Mouse (Mus musculus) MEL (cell line): ENCODE measurements around the gene Mpv17l2. TPM values are rescaled to one million over a fixed set of nuclear protein-coding genes. Genes with fewer than 3 reads are reported as not detected.

Source experiments
- DNase-seq: peaks from one replicate; pipeline ENCODE4 v3.0.0; 2011; ENCODE audit warnings: low read depth, low spot score
- H3K27ac ChIP-seq: 2 replicates; pipeline ENCODE4 v1.5.1; 2012; ENCODE audit warnings: low read depth, mild to moderate bottlenecking, control low read depth, low read length, moderate library complexity; ENCODE audit not compliant: control insufficient read depth
- H3K27me3 ChIP-seq, 2 experiments: fragments of 150-350 bp in 1 of 2; sonication (generic) in 1 of 2; 2 replicates each; pipeline ENCODE4 v1.6.1; 2012; ENCODE audit warnings: low read length in 2 of 2, mild to moderate bottlenecking in 2 of 2, improper control_type of control experiment in 1 of 2, moderate library complexity in 1 of 2; ENCODE audit not compliant: insufficient read depth in 2 of 2, control insufficient read depth in 1 of 2
- H3K36me3 ChIP-seq, 2 experiments: 2 replicates each; pipeline ENCODE4 v1.6.1; 2012 to 2014; ENCODE audit warnings: low read length in 2 of 2, improper control_type of control experiment in 1 of 2, inconsistent platforms in 1 of 2, mild to moderate bottlenecking in 1 of 2; ENCODE audit not compliant: insufficient read depth in 2 of 2, control insufficient read depth in 1 of 2
- H3K4me1 ChIP-seq, 2 experiments: fragments of 150-350 bp in 1 of 2; sonication (generic) in 1 of 2; 2 replicates each; pipeline ENCODE4 v1.6.1; 2012; ENCODE audit warnings: low read length in 2 of 2, improper control_type of control experiment in 1 of 2, mild to moderate bottlenecking in 1 of 2; ENCODE audit not compliant: insufficient read depth in 2 of 2, control insufficient read depth in 1 of 2
- H3K4me3 ChIP-seq, 2 experiments: fragments of 150-350 bp in 1 of 2; sonication (generic) in 1 of 2; 2 replicates each; pipeline ENCODE4 v1.5.1; 2012; ENCODE audit warnings: low read depth in 2 of 2, low read length in 2 of 2, mild to moderate bottlenecking in 2 of 2, moderate library complexity in 2 of 2, control low read depth in 1 of 2, improper control_type of control experiment in 1 of 2; ENCODE audit not compliant: control insufficient read depth in 1 of 2, insufficient read depth in 1 of 2
- H3K79me2 ChIP-seq: 2 replicates; pipeline ENCODE4 v1.6.1; 2012; ENCODE audit warnings: mild to moderate bottlenecking, low read length, moderate library complexity; ENCODE audit not compliant: control insufficient read depth, poor library complexity, insufficient read depth
- H3K9ac ChIP-seq: 2 replicates; pipeline ENCODE4 v1.6.1; 2012; ENCODE audit warnings: low read depth, mild to moderate bottlenecking, control low read depth, low read length, moderate library complexity; ENCODE audit not compliant: control insufficient read depth, poor library complexity, severe bottlenecking
- H3K9me3 ChIP-seq: fragments of 150-350 bp; sonication (generic); replicated peaks from 2 replicates; pipeline ENCODE4 v1.6.1; 2012; ENCODE audit warnings: mild to moderate bottlenecking, low read length, improper control_type of control experiment, moderate library complexity; ENCODE audit not compliant: insufficient read depth
- BHLHE40 ChIP-seq: IDR thresholded peaks from 2 replicates; pipeline ENCODE4 v1.6.1; 2012; ENCODE audit warnings: low read depth, mild to moderate bottlenecking, inconsistent platforms, low read length, improper control_type of control experiment, borderline replicate concordance
- CHD2 ChIP-seq: IDR thresholded peaks from 2 replicates; pipeline ENCODE4 v1.6.1; 2011; ENCODE audit warnings: low read length, improper control_type of control experiment
- CTCF ChIP-seq, 3 experiments: IDR thresholded peaks in 2 of 3; conservative IDR thresholded peaks in 1 of 3; 2 replicates each; pipeline ENCODE4 v1.5.1; 2011 to 2012; ENCODE audit warnings: low read length in 3 of 3, low read depth in 2 of 3, mild to moderate bottlenecking in 2 of 3, improper control_type of control experiment in 1 of 3, inconsistent platforms in 1 of 3, mixed read lengths in 1 of 3, moderate library complexity in 1 of 3; ENCODE audit not compliant: control insufficient read depth in 1 of 3, insufficient read depth in 1 of 3, poor library complexity in 1 of 3, severe bottlenecking in 1 of 3
- EP300 ChIP-seq, 2 experiments: IDR thresholded peaks; 2 replicates each; pipeline ENCODE4 v1.6.1; 2011; ENCODE audit warnings: improper control_type of control experiment in 2 of 2, low read length in 2 of 2, low read depth in 1 of 2, mild to moderate bottlenecking in 1 of 2
- ETS1 ChIP-seq: IDR thresholded peaks from 2 replicates; pipeline ENCODE4 v1.6.1; 2012; ENCODE audit warnings: low read depth, mild to moderate bottlenecking, inconsistent platforms, low read length, improper control_type of control experiment, moderate library complexity
- GABPA ChIP-seq: IDR thresholded peaks from 2 replicates; pipeline ENCODE4 v1.6.1; 2012; ENCODE audit warnings: low read depth, mild to moderate bottlenecking, inconsistent platforms, low read length, improper control_type of control experiment, moderate library complexity
- HCFC1 ChIP-seq: IDR thresholded peaks from 2 replicates; pipeline ENCODE4 v1.6.1; 2012; ENCODE audit warnings: low read depth, mild to moderate bottlenecking, inconsistent platforms, low read length, improper control_type of control experiment, moderate library complexity
- JUND ChIP-seq: IDR thresholded peaks from 2 replicates; pipeline ENCODE4 v1.6.1; 2011; ENCODE audit warnings: low read depth, mild to moderate bottlenecking, improper control_type of control experiment, low read length
- KAT2A ChIP-seq: conservative IDR thresholded peaks from 2 replicates; pipeline ENCODE4 v1.6.1; 2012; ENCODE audit warnings: low read depth, low read length, improper control_type of control experiment, inconsistent platforms
- MAFK ChIP-seq: IDR thresholded peaks from 2 replicates; pipeline ENCODE4 v1.6.1; 2011; ENCODE audit warnings: low read depth, mild to moderate bottlenecking, low read length, improper control_type of control experiment, borderline replicate concordance
- MAX ChIP-seq: IDR thresholded peaks from 2 replicates; pipeline ENCODE4 v1.6.1; 2011; ENCODE audit warnings: low read length, improper control_type of control experiment
- MAZ ChIP-seq: IDR thresholded peaks from 2 replicates; pipeline ENCODE4 v1.6.1; 2012; ENCODE audit warnings: low read depth, mild to moderate bottlenecking, inconsistent platforms, low read length, improper control_type of control experiment
- MXI1 ChIP-seq: IDR thresholded peaks from 2 replicates; pipeline ENCODE4 v1.6.1; 2011; ENCODE audit warnings: mild to moderate bottlenecking, low read depth, low read length, improper control_type of control experiment
- MYB ChIP-seq: IDR thresholded peaks from 2 replicates; pipeline ENCODE4 v1.6.1; 2011; ENCODE audit warnings: mild to moderate bottlenecking, low read depth, low read length, improper control_type of control experiment
- MYC ChIP-seq: IDR thresholded peaks from 2 replicates; pipeline ENCODE4 v1.6.1; 2011; ENCODE audit warnings: low read depth, mild to moderate bottlenecking, low read length, improper control_type of control experiment, moderate library complexity
- NELFE ChIP-seq: IDR thresholded peaks from 2 replicates; pipeline ENCODE4 v1.6.1; 2011; ENCODE audit warnings: low read depth, low read length, improper control_type of control experiment
- NRF1 ChIP-seq: IDR thresholded peaks from 2 replicates; pipeline ENCODE4 v1.6.1; 2014; ENCODE audit warnings: low read depth, mild to moderate bottlenecking, inconsistent platforms, low read length, improper control_type of control experiment, moderate library complexity; ENCODE audit not compliant: poor library complexity, insufficient read depth, severe bottlenecking
- POLR2A ChIP-seq, 2 experiments: IDR thresholded peaks; 2 replicates each; pipeline ENCODE4 v1.6.1; 2011 to 2012; ENCODE audit warnings: low read length in 2 of 2, mild to moderate bottlenecking in 2 of 2, control low read depth in 1 of 2, improper control_type of control experiment in 1 of 2, low read depth in 1 of 2, moderate library complexity in 1 of 2; ENCODE audit not compliant: control insufficient read depth in 1 of 2, insufficient read depth in 1 of 2, poor library complexity in 1 of 2
- POLR2AphosphoS2 ChIP-seq: IDR thresholded peaks from 2 replicates; pipeline ENCODE4 v1.6.1; 2011; ENCODE audit warnings: low read length, improper control_type of control experiment
- SIN3A ChIP-seq: IDR thresholded peaks from 2 replicates; pipeline ENCODE4 v1.6.1; 2012; ENCODE audit warnings: low read length, improper control_type of control experiment, inconsistent platforms
- TBP ChIP-seq: IDR thresholded peaks from 2 replicates; pipeline ENCODE4 v1.8.0; 2011; ENCODE audit warnings: low read depth, low read length, improper control_type of control experiment
- TCF12 ChIP-seq: IDR thresholded peaks from 2 replicates; pipeline ENCODE4 v1.6.1; 2014; ENCODE audit warnings: low read depth, mild to moderate bottlenecking, inconsistent platforms, low read length, improper control_type of control experiment, moderate library complexity
- USF1 ChIP-seq: IDR thresholded peaks from 2 replicates; pipeline ENCODE4 v1.6.1; 2014; ENCODE audit warnings: low read depth, mild to moderate bottlenecking, inconsistent platforms, low read length, improper control_type of control experiment, moderate library complexity
- ZMIZ1 ChIP-seq: IDR thresholded peaks from 2 replicates; pipeline ENCODE4 v1.6.1; 2012; ENCODE audit warnings: low read depth, mild to moderate bottlenecking, inconsistent platforms, low read length, improper control_type of control experiment, moderate library complexity
- ZNF384 ChIP-seq: IDR thresholded peaks from 2 replicates; pipeline ENCODE4 v1.6.1; 2012; ENCODE audit warnings: low read depth, mild to moderate bottlenecking, inconsistent platforms, low read length, improper control_type of control experiment
- polyA plus RNA-seq, 2 experiments: library from polyadenylated mRNA; stranded (reverse) in 1 of 2; unstranded in 1 of 2; fragments of >175 nt in 1 of 2; fragments of >200 nt in 1 of 2; gene quantifications; 2 replicates each; pipeline versions ENCODE4 v1.2.1 to v1.2.4; 2012; ENCODE audit warnings: low replicate concordance in 2 of 2, low read depth in 1 of 2; ENCODE audit not compliant: insufficient read length in 2 of 2, insufficient read depth in 1 of 2, missing spikeins in 1 of 2
- total RNA-seq: library from RNA; depleted of rRNA; stranded (reverse); fragments of 300-350 nt; gene quantifications from 2 replicates; pipeline ENCODE4 v1.2.3, GENCODE M21; 2012

Mpv17l2 gene
- total and polyA plus RNA-seq, 3 experiments: 52.8 to 102 TPM; not detected in 1

DNA sequence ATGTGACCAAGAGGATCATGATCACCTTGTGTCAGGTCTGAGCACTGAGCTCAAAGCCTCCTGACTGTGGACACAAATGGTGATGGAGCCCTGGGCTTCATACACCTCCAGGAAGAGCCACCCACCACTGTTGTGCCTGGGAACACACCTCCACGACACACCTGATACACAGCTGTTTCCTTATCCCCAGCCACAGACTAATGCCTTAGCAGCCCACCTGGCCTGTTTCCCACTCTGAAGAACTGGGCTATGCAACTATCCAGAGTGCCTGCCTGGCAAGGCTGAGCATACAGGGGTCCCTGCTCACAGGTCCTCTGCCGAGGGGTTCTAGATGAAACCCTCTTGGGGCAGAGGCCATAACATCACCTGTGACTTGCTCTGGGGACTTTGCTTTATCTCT, 33.5 kb upstream of the Mpv17l2 start:
- Histone ChIP-seq H3K27me3 (no peaks in the 10 kb centered on the region), H3K36me3 (no peaks in the 10 kb centered on the region; a peak in 1 of 4 replicates), H3K4me3 (no peak overlapping the region), H3K27ac (no peak overlapping the region), H3K9me3 (no peaks in the 10 kb centered on the region), H3K79me2 (peaks cover 17% of the 10 kb centered on the region), H3K4me1 (peaks cover 0 to 16% of the 10 kb centered on the region in 2 experiments; a peak in 3 of 4 replicates), H3K9ac (no peak overlapping the region)
- TF ChIP-seq TCF12: no peak
- no peak for DNase-seq

DNA sequence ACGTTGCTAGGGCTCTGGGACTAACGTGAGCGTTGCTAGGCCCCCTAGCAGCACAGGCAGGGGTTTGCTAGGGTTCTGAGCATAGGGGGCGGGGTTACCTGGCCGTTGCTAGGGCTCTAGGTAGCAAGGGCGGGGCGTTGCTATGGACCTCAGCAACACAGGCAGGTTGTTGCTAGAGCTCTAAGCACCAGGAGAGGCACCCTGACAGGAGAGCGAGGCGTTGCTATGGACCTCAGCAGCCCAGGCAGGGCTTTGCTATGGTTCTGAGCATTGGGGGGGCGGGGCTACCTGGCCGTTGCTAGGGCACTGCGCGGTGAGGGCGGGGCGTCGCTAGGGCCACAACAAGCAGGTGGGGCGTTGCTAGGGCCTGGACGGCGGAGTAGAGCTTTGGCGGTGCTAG, 32.0 kb upstream of the Mpv17l2 start:
- no peak overlapping the region for H3K9ac ChIP-seq
- no peak for TF ChIP-seq MAFK
- peaks cover 17% of the 10 kb centered on the region for H3K79me2 ChIP-seq
- H3K27me3 ChIP-seq: no peaks in the 10 kb centered on the region
- DNase-seq: no peak
- no peaks in the 10 kb centered on the region; a peak in 1 of 4 replicates for H3K36me3 ChIP-seq
- H3K27ac ChIP-seq: no peak overlapping the region
- H3K9me3 ChIP-seq: no peaks in the 10 kb centered on the region
- H3K4me3 ChIP-seq: peak overlapping the region; percentile 49
- peaks cover 0 to 12% of the 10 kb centered on the region in 2 experiments; a peak in 3 of 4 replicates for H3K4me1 ChIP-seq

DNA sequence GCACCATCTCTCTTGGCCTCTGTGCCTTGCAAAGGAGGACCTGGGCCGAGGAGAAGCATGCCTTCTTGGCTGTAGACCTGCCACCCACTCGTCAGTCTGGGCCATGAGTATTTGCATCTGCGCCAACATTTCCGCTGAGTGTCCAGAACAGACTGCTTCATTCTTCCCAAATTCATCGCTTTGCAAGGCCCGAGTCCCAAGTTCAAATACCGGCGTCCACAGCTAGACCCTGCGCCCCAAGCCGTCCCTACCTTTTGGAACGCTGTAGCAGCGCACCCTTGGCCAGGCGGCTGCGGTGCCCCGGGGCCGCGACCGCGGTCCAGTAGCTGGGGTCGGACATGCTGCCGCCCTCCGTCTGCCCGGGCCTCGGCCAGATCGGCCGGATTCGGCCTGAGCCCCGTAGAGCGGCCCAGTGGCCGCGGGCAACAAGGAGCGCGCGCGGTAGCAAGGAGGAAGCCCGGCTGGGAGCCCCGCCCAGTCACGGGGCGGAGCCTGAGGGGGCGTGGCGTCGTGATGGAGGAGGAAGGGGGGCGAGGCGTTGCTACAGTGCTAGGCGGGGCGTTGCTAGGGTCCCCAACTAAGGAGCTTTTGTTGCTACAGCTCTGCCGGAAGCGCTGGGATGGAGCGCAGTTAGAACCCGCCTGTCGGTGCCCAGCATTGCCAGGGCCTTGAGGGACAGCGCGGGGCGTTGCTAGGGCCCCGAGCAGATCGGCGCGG, 31.4 kb upstream of the Mpv17l2 start:
- H3K9me3 ChIP-seq: no peaks in the 10 kb centered on the region
- H3K9ac ChIP-seq: peak overlapping the region; percentile 92
- H3K4me3 ChIP-seq: peak overlapping the region; percentile 83 to 94
- peak; percentile 97 for DNase-seq
- H3K27ac ChIP-seq: peak overlapping the region; percentile 33
- H3K79me2 ChIP-seq: peaks cover 17% of the 10 kb centered on the region
- H3K4me1 ChIP-seq: peaks cover 0 to 12% of the 10 kb centered on the region in 2 experiments; a peak in 3 of 4 replicates
- H3K27me3 ChIP-seq: no peaks in the 10 kb centered on the region
- no peaks in the 10 kb centered on the region; a peak in 1 of 4 replicates for H3K36me3 ChIP-seq
- TF ChIP-seq ZNF384 (no peak), USF1 (peak; percentile 67), CHD2 (no peak), KAT2A (no peak), EP300 (IDR thresholded peaks at IDR 0.05; ENCODE audit: low read depth in 1 of 2, low read length in 2 of 2) (no peak), JUND (no peak), SIN3A (peak; percentile 62), POLR2AphosphoS2 (peak; percentile 60; the same call in 1 of the 2 replicates), NELFE (peak; percentile 92), MAZ (peak; percentile 48; the same call in 1 of the 2 replicates), MYC (no peak), MXI1 (peak; percentile 77), GABPA (no peak), MYB (no peak), NRF1 (0 out of 2 replicates have a peak, but pooled peaks have one; percentile 9), CTCF (IDR thresholded peaks at IDR 0.05 in 2 of 3, conservative IDR thresholded peaks at IDR 0.05 in 1 of 3; ENCODE audit: control insufficient read depth in 1 of 3, insufficient read depth in 1 of 3, low read depth in 2 of 3, low read length in 3 of 3, poor library complexity in 1 of 3, severe bottlenecking in 1 of 3) (no peak), ETS1 (no peak), ZMIZ1 (0 out of 2 replicates have a peak, but pooled peaks have one; percentile 39), POLR2A (IDR thresholded peaks at IDR 0.05; ENCODE audit: control insufficient read depth in 1 of 2, insufficient read depth in 1 of 2, low read depth in 1 of 2, low read length in 2 of 2, poor library complexity in 1 of 2) (peak; percentile 84 to 90), BHLHE40 (no peak), HCFC1 (peak; percentile 65; the same call in 1 of the 2 replicates), MAX (peak; percentile 48; the same call in 1 of the 2 replicates), TBP (no peak)
